In the genomic region with DNA sequence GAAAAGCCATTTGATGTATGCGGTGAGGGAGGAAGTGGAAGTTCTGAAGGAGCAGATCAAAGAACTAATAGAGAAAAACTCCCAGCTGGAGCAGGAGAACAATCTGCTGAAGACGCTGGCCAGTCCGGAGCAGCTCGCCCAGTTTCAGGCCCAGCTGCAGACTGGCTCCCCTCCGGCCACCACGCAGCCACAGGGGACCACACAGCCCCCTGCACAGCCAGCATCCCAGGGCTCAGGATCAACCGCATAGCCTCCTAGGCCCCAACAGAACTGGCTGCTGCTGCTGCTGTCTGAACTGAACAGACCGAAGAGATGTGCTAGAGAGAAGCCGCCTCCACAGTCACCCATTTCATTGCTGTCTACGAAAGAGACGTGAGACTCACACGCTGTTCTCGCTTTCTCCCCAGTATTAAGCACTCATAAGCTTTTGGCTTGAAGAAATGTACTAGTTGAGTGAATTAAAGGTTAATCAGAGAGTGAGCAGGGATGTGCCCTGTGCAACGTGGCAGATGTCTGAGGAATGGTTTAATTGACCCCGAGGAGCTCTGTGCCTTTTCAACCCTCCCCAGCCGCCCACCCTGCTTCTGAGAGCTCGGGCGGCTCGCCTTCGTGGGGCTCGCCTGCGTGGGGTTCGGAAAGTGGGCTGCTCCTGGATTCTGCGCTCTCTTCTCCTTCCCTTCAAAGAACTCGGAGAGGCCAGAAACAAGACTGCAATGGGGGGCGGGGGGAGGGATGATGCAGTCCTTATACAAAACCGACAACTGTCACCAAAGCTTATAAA, we compare ENCODE assay signal across 9 mouse cellular contexts. TPM values are rescaled to one million over a fixed set of nuclear protein-coding genes. Genes with fewer than 3 reads are reported as not detected.
DNase-seq lines count a peak whose midpoint lies in the region; ATAC-seq and TF ChIP-seq lines count a peak whose summit lies in the region.
"Had no signal": no experiment of that assay in that cellular context is flagged by ENCODE, and none has a peak within 500 bp of the region (broad histone marks: within the 10 kb centered on the region; RNA-seq: fewer than 3 reads in every experiment).

No protein-coding gene starts in this region.

- peak; percentile 94 for DNase-seq in heart, adult 11 months
- DNase-seq in heart, postnatal 25 days (ENCODE audit: low spot score): no peak
- peak; percentile 36 to 40 for DNase-seq in cerebellum, postnatal 36 days
- DNase-seq in left cerebral cortex, postnatal 10 days (ENCODE audit: extremely low spot score in 1 of 2, low spot score in 2 of 2): peak; percentile 34 to 67
- DNase-seq in neural tube, embryonic 10.5 days (ENCODE audit: extremely low spot score, low spot score): peak; percentile 44

- H3K9ac ChIP-seq in heart, embryonic 13.5 days: peak overlapping the region; percentile 98

- ATAC-seq in heart, embryonic 13.5 days (ENCODE audit: extremely low read depth, insufficient number of reproducible peaks, low FRiP score, low TSS enrichment): no peak
- ATAC-seq in megakaryocyte-erythroid progenitor cell, adult 5-6 weeks (replicated peaks; ENCODE audit: low FRiP score, low TSS enrichment, poor library complexity, severe bottlenecking): no peak

- no peak for TF ChIP-seq CTCF in E14TG2a.4 (conservative IDR thresholded peaks at IDR 0.05; ENCODE audit: low read length)

- H3K9me3 ChIP-seq in E14TG2a.4 (ENCODE audit: low read length): no peaks in the 10 kb centered on the region
- H3K9me3 ChIP-seq in heart, embryonic 13.5 days: no peaks in the 10 kb centered on the region

- intact Hi-C loops in heart, postnatal 25 days (cut with DNase I): loop anchor here (5.0 kb wide), 4 partner anchors 51 to 166 kb away; partner anchors contain the start of gene Serp2
- intact Hi-C loops in left cerebral cortex, postnatal 10 days (cut with DNase I): loop anchor here (5.0 kb wide), 4 partner anchors 51 to 256 kb away; partner anchors contain the start of gene Serp2

- peak overlapping the region; percentile 100 for H3K27ac ChIP-seq in heart, embryonic 13.5 days (replicated peaks)

- peak overlapping the region; percentile 90 for H3K4me3 ChIP-seq in E14TG2a.4 (replicated peaks; ENCODE audit: low read length)
- peak overlapping the region; percentile 75 for H3K4me3 ChIP-seq in heart, embryonic 13.5 days

- WGBS in heart, embryonic 13.5 days: 47% methylated on average over 27 of the region's 27 CpGs

- no peaks in the 10 kb centered on the region for H3K27me3 ChIP-seq in E14TG2a.4 (ENCODE audit: insufficient read depth, low read length)
- H3K27me3 ChIP-seq in heart, embryonic 13.5 days (replicated peaks): no peaks in the 10 kb centered on the region

- H3K4me1 ChIP-seq in E14TG2a.4 (replicated peaks; ENCODE audit: low read depth, low read length): peaks cover 41% of the 10 kb centered on the region
- peaks cover 25% of the 10 kb centered on the region for H3K4me1 ChIP-seq in heart, embryonic 13.5 days

- peaks cover 25% of the 10 kb centered on the region for H3K36me3 ChIP-seq in E14TG2a.4 (ENCODE audit: insufficient read depth, low read length)
- H3K36me3 ChIP-seq in heart, embryonic 13.5 days: peaks cover 21% of the 10 kb centered on the region
- H3K36me3 ChIP-seq: G1E had no signal

- peak overlapping the region; percentile 97 for H3K4me2 ChIP-seq in heart, embryonic 13.5 days

RNA-seq across cellular contexts. Expression of gene Serp2, which starts 50.1 kb away (rescaled TPM):
- total RNA-seq in heart, postnatal 25 days (2021): 1 to 10 TPM in 1 of 2 experiments, under 1 TPM in 1; 0.47 to 1.0 TPM
- polyA plus RNA-seq in heart, embryonic 13.5 days (2015; fragmentation: Nextera tagmentation; extraction: Ambion mirVana): 12.2 and 13.6 TPM in 2 replicates
- total RNA-seq in left cerebral cortex, postnatal 10 days (2021): 100 to 1,000 TPM; 170 to 173 TPM
- 2.6 TPM in 1 of 2 replicates, not detected in the other for total RNA-seq in megakaryocyte-erythroid progenitor cell, adult 5-6 weeks (2014; fragmentation: Nextera tagmentation)
- not detected in 2 replicates for total RNA-seq in megakaryocyte-erythroid progenitor cell, adult 5-6 weeks (2017)
- total RNA-seq: G1E had no signal
- polyA plus RNA-seq: G1E had no signal

Comparison
In these comparisons a context has a peak if more than half of its experiments do, and no peak if none do; other contexts are left out.
1. RNA of gene Serp2, which starts 50.1 kb away (total RNA-seq): 170 to 173 TPM in left cerebral cortex, postnatal 10 days; 2.6 TPM in megakaryocyte-erythroid progenitor cell, adult 5-6 weeks and 0.47 to 1.0 TPM in heart, postnatal 25 days; every median in the first group is over 10 times any median in the second.